Mouse (Mus musculus): ENCODE measurements around the gene Plpp2. TPM values are rescaled to one million over a fixed set of nuclear protein-coding genes. Genes with fewer than 3 reads are reported as not detected.

The Plpp2 gene
- polyA plus RNA-seq, 1 experiment = 451 TPM

- 73% methylated on average over 9 of the region's 9 CpGs for WGBS
- H3K27me3 ChIP-seq (ENCODE audit: control insufficient read depth, insufficient read depth, low read length) = no peaks in the 10 kb centered on the region
- TF ChIP-seq POLR2A (IDR thresholded peaks at IDR 0.05; ENCODE audit: low read depth, low read length) = no peak
- no peak for TF ChIP-seq CTCF (IDR thresholded peaks at IDR 0.05; ENCODE audit: extremely low read depth, insufficient read length, insufficient replicate concordance, low read depth, low read length)
Observed at GRCm38 (mm10) chr10:79550366-79550765, 16.8 kb upstream of the Plpp2 start.

GRCm38 (mm10) chr10:79548971-79549723 lies 15.6 kb upstream of the Plpp2 start:
- no peaks in the 10 kb centered on the region for H3K27me3 ChIP-seq (ENCODE audit: control insufficient read depth, insufficient read depth, low read length)
- no peak overlapping the region for H3K4me3 ChIP-seq (ENCODE audit: low read depth, low read length)
- no peak overlapping the region for H3K27ac ChIP-seq (ENCODE audit: insufficient read depth, low read depth, low read length)
- peaks cover 24% of the 10 kb centered on the region for H3K4me1 ChIP-seq (ENCODE audit: control insufficient read depth, insufficient read depth, insufficient read length, low read length)
- peaks cover 42% of the 10 kb centered on the region for H3K36me3 ChIP-seq (ENCODE audit: control insufficient read depth, insufficient read depth, low read length)
- TF ChIP-seq POLR2A (IDR thresholded peaks at IDR 0.05; ENCODE audit: low read depth, low read length) (no peak), CTCF (IDR thresholded peaks at IDR 0.05; ENCODE audit: extremely low read depth, insufficient read length, insufficient replicate concordance, low read depth, low read length) (no peak)
- 94% methylated on average over 18 of the region's 18 CpGs for WGBS

More at GRCm38 (mm10) chr10:79550366-79550765, 16.8 kb upstream of the Plpp2 start:
- no peak overlapping the region for H3K27ac ChIP-seq (ENCODE audit: insufficient read depth, low read depth, low read length)
- no peak overlapping the region for H3K4me3 ChIP-seq (ENCODE audit: low read depth, low read length)
- H3K4me1 ChIP-seq (ENCODE audit: control insufficient read depth, insufficient read depth, insufficient read length, low read length) = peaks cover 16% of the 10 kb centered on the region
- H3K36me3 ChIP-seq (ENCODE audit: control insufficient read depth, insufficient read depth, low read length) = peaks cover 34% of the 10 kb centered on the region

GRCm38 (mm10) chr10:79548546-79548945 lies 14.9 kb upstream of the Plpp2 start:
- H3K36me3 ChIP-seq (ENCODE audit: control insufficient read depth, insufficient read depth, low read length) = peaks cover 47% of the 10 kb centered on the region
- no peaks in the 10 kb centered on the region for H3K27me3 ChIP-seq (ENCODE audit: control insufficient read depth, insufficient read depth, low read length)
- H3K4me1 ChIP-seq (ENCODE audit: control insufficient read depth, insufficient read depth, insufficient read length, low read length) = peaks cover 24% of the 10 kb centered on the region
- H3K4me3 ChIP-seq (ENCODE audit: low read depth, low read length) = no peak overlapping the region
- WGBS = 91% methylated on average over 5 of the region's 5 CpGs
- TF ChIP-seq CTCF (IDR thresholded peaks at IDR 0.05; ENCODE audit: extremely low read depth, insufficient read length, insufficient replicate concordance, low read depth, low read length) (no peak), POLR2A (IDR thresholded peaks at IDR 0.05; ENCODE audit: low read depth, low read length) (no peak)
- H3K27ac ChIP-seq (ENCODE audit: insufficient read depth, low read depth, low read length) = no peak overlapping the region

GRCm38 (mm10) chr10:79547148-79547675 lies 13.6 kb upstream of the Plpp2 start:
- H3K27me3 ChIP-seq (ENCODE audit: control insufficient read depth, insufficient read depth, low read length) = no peaks in the 10 kb centered on the region
- H3K36me3 ChIP-seq (ENCODE audit: control insufficient read depth, insufficient read depth, low read length) = peaks cover 47% of the 10 kb centered on the region
- H3K4me1 ChIP-seq (ENCODE audit: control insufficient read depth, insufficient read depth, insufficient read length, low read length) = peaks cover 18% of the 10 kb centered on the region
- no peak overlapping the region for H3K27ac ChIP-seq (ENCODE audit: insufficient read depth, low read depth, low read length)
- no peak overlapping the region for H3K4me3 ChIP-seq (ENCODE audit: low read depth, low read length)
- TF ChIP-seq POLR2A (IDR thresholded peaks at IDR 0.05; ENCODE audit: low read depth, low read length) (no peak), CTCF (IDR thresholded peaks at IDR 0.05; ENCODE audit: extremely low read depth, insufficient read length, insufficient replicate concordance, low read depth, low read length) (no peak)
- WGBS = 79% methylated on average over 5 of the region's 5 CpGs

- H3K36me3 ChIP-seq (ENCODE audit: control insufficient read depth, insufficient read depth, low read length) = peaks cover 52% of the 10 kb centered on the region
- TF ChIP-seq POLR2A (IDR thresholded peaks at IDR 0.05; ENCODE audit: low read depth, low read length) = no peak
- TF ChIP-seq CTCF (IDR thresholded peaks at IDR 0.05; ENCODE audit: extremely low read depth, insufficient read length, insufficient replicate concordance, low read depth, low read length) = no peak
- H3K4me3 ChIP-seq (ENCODE audit: low read depth, low read length) = no peak overlapping the region
- 91% methylated on average over 11 of the region's 11 CpGs for WGBS
- no peak overlapping the region for H3K27ac ChIP-seq (ENCODE audit: insufficient read depth, low read depth, low read length)
- peaks cover 18% of the 10 kb centered on the region for H3K4me1 ChIP-seq (ENCODE audit: control insufficient read depth, insufficient read depth, insufficient read length, low read length)
- H3K27me3 ChIP-seq (ENCODE audit: control insufficient read depth, insufficient read depth, low read length) = no peaks in the 10 kb centered on the region
Observed at GRCm38 (mm10) chr10:79546483-79546882, 12.9 kb upstream of the Plpp2 start.

GRCm38 (mm10) chr10:79545891-79546290 lies 12.3 kb upstream of the Plpp2 start:
- Histone ChIP-seq H3K4me3 (ENCODE audit: low read depth, low read length) (no peak overlapping the region), H3K36me3 (ENCODE audit: control insufficient read depth, insufficient read depth, low read length) (peaks cover 57% of the 10 kb centered on the region), H3K4me1 (ENCODE audit: control insufficient read depth, insufficient read depth, insufficient read length, low read length) (peaks cover 18% of the 10 kb centered on the region), H3K27ac (ENCODE audit: insufficient read depth, low read depth, low read length) (no peak overlapping the region), H3K27me3 (ENCODE audit: control insufficient read depth, insufficient read depth, low read length) (no peaks in the 10 kb centered on the region)
- TF ChIP-seq CTCF (IDR thresholded peaks at IDR 0.05; ENCODE audit: extremely low read depth, insufficient read length, insufficient replicate concordance, low read depth, low read length) (no peak), POLR2A (IDR thresholded peaks at IDR 0.05; ENCODE audit: low read depth, low read length) (no peak)
- 92% methylated on average over 12 of the region's 12 CpGs for WGBS

- no peak overlapping the region for H3K4me3 ChIP-seq (ENCODE audit: low read depth, low read length)
- peaks cover 66% of the 10 kb centered on the region for H3K36me3 ChIP-seq (ENCODE audit: control insufficient read depth, insufficient read depth, low read length)
- peaks cover 18% of the 10 kb centered on the region for H3K4me1 ChIP-seq (ENCODE audit: control insufficient read depth, insufficient read depth, insufficient read length, low read length)
- no peak for TF ChIP-seq POLR2A (IDR thresholded peaks at IDR 0.05; ENCODE audit: low read depth, low read length)
- TF ChIP-seq CTCF (IDR thresholded peaks at IDR 0.05; ENCODE audit: extremely low read depth, insufficient read length, insufficient replicate concordance, low read depth, low read length) = no peak
- WGBS = 86% methylated on average over 5 of the region's 5 CpGs
- H3K27ac ChIP-seq (ENCODE audit: insufficient read depth, low read depth, low read length) = peak overlapping the region; percentile 53; the same call in 1 of the 2 replicates
- H3K27me3 ChIP-seq (ENCODE audit: control insufficient read depth, insufficient read depth, low read length) = no peaks in the 10 kb centered on the region
Observed at GRCm38 (mm10) chr10:79544631-79545030, 11.0 kb upstream of the Plpp2 start.

Data from small intestine, adult 2 months (tissue).